Mouse (Mus musculus): ENCODE measurements around the gene Rapgef5.
"Not testable (repeated sequence)": the region's sequence is repeated elsewhere in the genome, so short reads cannot be mapped to it uniquely, and the experiment has no call there.

Rapgef5 gene

DNA sequence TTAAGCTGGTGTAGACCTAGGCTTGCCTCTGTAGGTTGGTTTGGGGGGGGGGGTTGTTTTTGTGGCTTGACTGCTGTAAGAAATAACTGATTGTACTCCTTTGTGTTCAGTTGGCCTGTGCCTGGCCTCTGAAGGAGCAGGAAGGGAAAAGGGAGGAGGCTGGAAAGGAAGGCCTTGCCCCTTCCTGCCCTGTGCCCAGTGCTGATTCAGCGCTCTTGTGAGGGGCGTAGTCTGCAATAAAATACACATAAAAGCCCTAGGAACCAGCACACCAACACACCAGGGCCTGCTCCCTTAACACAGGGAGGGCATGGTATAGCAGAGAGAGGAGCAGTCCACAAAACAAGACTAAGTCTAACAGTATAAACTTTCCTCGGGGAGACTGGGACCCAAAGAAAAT, 247.0 kb downstream of the Rapgef5 start:
- DNase-seq (ENCODE audit: low read depth, low spot score), result peak; percentile 11

GRCm38 (mm10) chr12:117764839-117765238, 248.6 kb downstream of the Rapgef5 start:
- peak; percentile 84 for DNase-seq (ENCODE audit: low read depth, low spot score)

DNA sequence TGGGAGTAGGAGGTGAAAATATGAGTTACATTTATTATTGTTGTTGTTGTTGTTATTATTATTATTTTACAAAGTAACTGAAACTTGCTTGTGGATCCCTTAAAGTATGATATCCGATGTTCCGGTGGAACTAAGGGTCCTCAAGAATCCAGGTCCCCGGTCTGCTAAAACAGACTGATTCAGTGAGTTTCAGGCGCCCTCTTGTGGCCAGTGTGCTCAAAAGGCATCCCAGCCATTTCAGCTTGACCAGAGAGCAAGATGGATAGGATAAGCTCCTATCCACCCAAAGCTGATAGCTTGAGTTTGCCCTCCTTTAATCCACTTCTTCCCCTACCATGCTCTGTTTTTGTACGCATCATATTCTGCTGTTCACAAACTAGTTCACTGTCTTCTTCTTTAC, 252.8 kb downstream of the Rapgef5 start:
- peak; percentile 51 for DNase-seq (ENCODE audit: low read depth, low spot score)

DNA sequence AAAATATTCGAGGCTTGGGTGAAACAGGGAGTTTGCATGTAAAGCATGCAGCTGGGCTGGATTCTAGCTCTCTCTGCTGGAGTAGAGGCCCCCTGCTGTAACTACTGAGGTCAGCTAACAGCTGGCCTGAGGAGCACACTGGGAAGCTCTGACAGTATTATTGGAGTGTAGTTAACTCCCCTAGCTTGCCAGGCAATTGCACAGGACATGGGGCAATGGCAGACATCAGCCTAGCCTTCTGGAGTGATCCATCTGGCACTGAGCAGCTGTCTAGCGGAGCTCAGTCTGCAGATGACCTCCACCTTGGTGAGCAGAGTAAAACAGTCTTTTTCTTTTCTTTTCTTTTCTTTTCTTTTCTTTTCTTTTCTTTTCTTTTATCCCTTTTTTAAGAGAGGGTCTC, 253.9 kb downstream of the Rapgef5 start:
- DNase-seq (ENCODE audit: low read depth, low spot score), result no peak

DNA sequence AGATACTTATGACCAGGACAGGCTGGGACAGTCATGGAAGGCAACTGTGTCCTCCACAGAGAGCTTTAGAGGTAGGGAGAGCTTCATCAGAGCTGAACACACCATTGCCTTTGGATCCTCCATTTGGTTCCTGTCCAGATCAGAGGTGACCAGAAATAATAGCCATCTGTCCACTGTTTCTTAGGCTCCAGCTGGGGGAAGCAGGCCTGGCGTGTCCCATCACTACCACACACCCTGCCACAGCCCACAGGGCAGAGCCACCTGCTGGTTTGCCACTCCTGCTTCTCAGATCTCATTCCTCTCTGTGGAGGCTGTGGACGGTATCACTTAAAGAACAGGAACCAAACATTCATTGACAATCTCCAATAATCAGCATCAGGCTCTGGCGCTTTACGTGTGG, 254.9 kb downstream of the Rapgef5 start:
- no peak for DNase-seq (ENCODE audit: low read depth, low spot score)

- DNase-seq (ENCODE audit: low read depth, low spot score), result peak; percentile 24
These were observed 256.4 kb downstream of the Rapgef5 start for GRCm38 (mm10) chr12:117772638-117773037.

DNA sequence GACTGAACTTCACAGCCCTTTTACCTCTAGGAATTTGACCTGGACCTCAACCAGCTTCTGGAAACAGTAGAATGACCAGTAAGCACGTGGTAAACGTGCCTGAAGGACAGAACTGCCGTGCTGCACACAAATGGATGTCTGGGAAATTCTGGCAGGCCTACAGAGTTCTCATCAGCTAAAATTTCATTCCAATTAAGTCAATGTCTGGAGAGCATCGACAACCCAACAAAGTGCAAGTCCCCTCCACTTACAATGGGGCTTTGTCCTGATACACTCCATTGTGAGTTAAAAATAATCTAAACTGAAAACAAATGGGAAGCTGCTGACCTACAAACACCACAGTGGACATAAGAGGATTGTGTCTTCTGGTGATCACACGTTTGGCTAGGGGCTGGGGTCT, 260.6 kb downstream of the Rapgef5 start:
- no peak for DNase-seq (ENCODE audit: low read depth, low spot score)

DNA sequence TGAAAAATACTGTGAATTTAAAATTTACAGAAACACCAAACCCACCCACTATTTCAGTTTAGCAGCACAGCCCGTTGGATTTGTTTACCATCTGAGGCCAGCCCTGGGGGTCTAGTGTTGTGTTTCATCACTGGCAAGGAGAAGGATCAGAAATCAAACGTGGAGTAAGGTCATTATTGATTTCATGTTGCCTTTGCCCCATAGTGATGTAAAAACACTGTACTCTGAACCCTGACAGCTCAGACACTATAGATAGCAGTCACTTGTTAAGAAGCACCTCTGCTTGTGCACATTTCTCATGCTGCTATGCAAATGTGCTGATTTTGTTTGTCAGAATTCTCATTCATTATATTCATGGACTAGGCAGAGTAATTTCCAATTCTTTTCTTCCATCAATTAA, 265.1 kb downstream of the Rapgef5 start:
- DNase-seq (ENCODE audit: low read depth, low spot score), result no peak

GRCm38 (mm10) chr12:117783426-117783825, 267.1 kb downstream of the Rapgef5 start:
- DNase-seq (ENCODE audit: low read depth, low spot score), result no peak

DNA sequence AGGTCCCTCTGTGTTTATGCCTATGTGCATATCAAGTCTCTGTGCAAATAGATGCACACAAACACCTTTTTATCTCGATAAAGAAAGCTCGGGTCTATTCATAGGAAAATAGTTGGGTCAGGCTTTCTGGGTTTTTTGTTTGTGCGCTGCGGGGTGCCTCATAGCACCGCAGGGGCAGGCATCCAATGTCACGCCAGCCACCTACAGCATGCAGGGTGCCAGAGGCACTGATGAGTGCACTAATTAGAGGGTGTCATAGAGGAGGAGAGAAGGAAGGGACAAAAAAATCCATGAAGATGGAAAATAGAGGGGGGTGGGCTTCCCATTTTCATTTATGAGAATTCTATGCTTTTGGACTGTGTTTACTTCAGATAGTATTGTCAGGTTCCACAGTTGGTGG, 270.3 kb downstream of the Rapgef5 start:
- no peak for DNase-seq (ENCODE audit: low read depth, low spot score)

- DNase-seq (ENCODE audit: low read depth, low spot score), result no peak
These were observed 272.3 kb downstream of the Rapgef5 start for GRCm38 (mm10) chr12:117788513-117789011.

DNA sequence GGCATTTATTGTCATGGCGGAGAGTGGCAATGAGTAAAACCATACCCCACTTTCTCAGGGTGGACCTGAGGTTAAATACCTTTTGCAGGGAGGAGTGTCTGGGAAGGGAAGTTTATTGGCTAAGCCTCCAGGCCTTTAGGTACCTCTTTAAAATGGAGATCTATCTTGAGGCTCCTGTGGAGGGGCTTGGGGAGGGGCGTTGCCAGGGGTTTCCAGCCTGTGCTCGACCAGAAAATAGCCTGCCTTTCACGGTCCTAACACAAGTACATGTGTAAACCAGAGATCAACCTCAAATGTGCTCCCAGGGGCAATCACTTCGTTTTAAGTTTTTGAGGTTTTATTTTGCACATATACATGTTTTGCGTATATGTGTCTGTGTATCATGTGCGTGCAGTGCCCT, 272.7 kb downstream of the Rapgef5 start:
- DNase-seq (ENCODE audit: low read depth, low spot score), result no peak

GRCm38 (mm10) chr12:117795303-117795702, 279.0 kb downstream of the Rapgef5 start:
- DNase-seq (ENCODE audit: low read depth, low spot score), result no peak

DNA sequence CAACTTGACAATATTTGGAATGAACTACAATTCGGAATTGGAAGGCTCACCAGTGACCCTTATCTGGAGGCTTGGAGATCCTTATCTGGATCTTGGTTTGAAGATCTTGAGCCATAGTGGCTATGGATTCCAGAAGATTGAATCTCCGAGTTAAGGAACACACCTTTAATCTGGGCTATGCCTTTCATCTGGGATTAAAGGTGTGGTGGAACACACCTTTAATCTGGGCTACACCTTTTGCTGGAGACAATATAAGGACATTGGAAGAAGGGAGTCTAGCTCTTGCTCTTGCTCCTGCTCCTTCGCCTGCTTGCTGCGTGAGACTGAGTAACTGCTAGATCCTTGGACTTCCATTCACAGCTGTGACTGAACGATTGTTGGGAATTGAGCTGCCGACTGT, 287.7 kb downstream of the Rapgef5 start, which contains the start of gene Cdca7l:
Gene Cdca7l (plus strand): TSS at position 301 of the 400 bp plus-strand sequence.
- not testable (repeated sequence) for DNase-seq (ENCODE audit: low read depth, low spot score)

DNA sequence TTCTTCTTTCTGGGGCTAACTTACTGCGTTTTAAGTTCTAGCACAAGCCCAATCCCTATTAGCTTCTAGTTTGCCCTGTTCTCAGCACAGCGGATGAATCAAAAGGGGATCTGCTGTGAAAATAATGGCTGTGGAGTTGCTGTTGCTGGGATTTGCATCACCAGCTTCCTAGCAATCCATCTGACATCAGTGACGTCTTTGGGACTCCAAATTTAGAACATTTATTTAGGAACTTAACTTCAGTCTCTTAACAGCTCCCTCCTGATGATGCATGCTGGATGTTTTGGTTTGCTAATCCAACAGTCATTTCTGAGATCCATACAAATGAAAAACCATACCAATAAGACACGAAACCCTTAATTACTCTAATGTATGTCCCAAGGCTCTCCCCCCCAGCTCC, 289.3 kb downstream of the Rapgef5 start:
- no peak for DNase-seq (ENCODE audit: low read depth, low spot score)

DNA sequence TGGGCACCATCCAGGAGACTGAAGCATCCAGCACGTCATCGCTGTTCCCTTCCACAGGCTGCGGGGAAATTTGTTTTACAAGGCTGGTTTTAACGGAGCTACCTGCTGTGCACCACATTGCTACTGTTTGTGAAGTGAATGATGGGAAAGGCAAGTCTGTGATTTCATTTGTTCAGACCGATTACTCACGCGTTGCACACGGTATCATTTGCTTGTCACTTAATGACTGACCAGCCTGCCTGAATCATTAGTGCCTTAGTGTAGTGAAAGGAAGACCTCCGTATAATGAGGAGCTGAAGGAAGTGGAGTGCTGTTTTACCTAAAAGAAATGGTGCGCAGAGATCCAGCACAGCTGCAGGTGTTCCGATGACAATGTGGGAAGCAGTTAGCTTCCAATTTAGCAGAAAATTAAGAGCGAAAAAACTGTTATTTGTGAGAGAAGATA, 289.8 kb downstream of the Rapgef5 start:
- no peak for DNase-seq (ENCODE audit: low read depth, low spot score)

DNA sequence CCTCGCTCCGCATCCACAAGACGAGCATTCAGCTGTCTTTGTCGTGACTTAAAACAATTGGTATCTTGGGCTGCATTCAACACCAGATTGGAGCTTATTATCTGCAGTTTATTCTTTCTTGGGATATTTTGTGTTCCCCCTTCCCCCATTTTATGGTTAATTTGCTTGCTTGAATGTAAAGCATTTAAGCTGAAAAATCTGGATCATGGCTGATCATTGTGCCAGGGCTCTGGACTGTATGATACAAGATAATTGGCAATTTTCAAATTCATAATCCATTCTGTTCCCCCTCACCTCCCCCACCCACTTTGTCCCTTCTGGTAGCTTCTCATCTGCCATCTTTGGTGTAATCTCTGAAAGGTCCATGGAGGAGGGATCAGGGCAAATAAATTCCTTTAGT, 290.2 kb downstream of the Rapgef5 start:
- no peak for DNase-seq (ENCODE audit: low read depth, low spot score)

GRCm38 (mm10) chr12:117807637-117808036, 291.4 kb downstream of the Rapgef5 start:
- DNase-seq (ENCODE audit: low read depth, low spot score), result no peak

- no peak for DNase-seq (ENCODE audit: low read depth, low spot score)
These were observed 292.4 kb downstream of the Rapgef5 start for GRCm38 (mm10) chr12:117808355-117809326.

Measured in CD4-positive helper T cell, adult 2 months (primary cell).